Mouse (Mus musculus) heart, adult 2 months (tissue): ENCODE data around the gene Spa17.

Experiments
- CTCF ChIP-seq: fragments of 200-600 bp; IDR thresholded peaks from 2 replicates; pipeline ENCODE4 v1.8.1; 2022; ENCODE audit warnings: antibody characterized with exemption, mild to moderate bottlenecking, moderate library complexity
- EP300 ChIP-seq: fragments of 200-500 bp; IDR thresholded peaks from 2 replicates; pipeline ENCODE4 v1.6.1; 2011; ENCODE audit warnings: low read depth, low read length, control low read depth; ENCODE audit not compliant: insufficient read depth
- POLR2A ChIP-seq: fragments of 200-500 bp; IDR thresholded peaks from 2 replicates; pipeline ENCODE4 v1.6.1; 2011; ENCODE audit warnings: mild to moderate bottlenecking, low read depth, low read length, control low read depth; ENCODE audit not compliant: insufficient read depth

DNA sequence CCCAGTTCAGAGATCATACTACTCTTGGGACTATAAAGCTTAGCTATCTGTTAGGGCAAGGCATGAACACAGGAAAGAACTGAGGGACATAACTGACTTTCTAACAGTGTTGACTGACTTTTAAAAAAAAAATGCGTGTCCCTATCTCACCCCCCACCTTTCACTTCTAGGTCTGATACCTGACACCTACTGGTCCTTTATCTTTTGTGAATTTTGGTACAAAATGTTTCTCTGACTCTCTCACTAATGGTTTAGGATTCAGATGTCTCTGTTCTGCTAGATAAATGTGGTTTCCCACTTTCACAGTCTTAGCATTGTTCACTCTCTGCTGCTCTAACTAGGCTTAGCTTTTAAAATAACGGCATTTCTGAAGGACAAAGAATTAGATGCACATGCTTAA lies 21.5 kb downstream of the Spa17 start:
- TF ChIP-seq POLR2A (no peak), CTCF (no peak), EP300 (no peak)
